Mouse (Mus musculus) neural tube, embryonic 12.5 days (tissue): ENCODE results near the gene Kcnh4. TPM values are rescaled to one million over a fixed set of nuclear protein-coding genes. Genes with fewer than 3 reads are reported as not detected.

Experiments
- ATAC-seq: fragments of 200-750 bp; cut with Nextera tagmentation; 2 replicates; pipeline ENCODE4 v1.8.0; 2017; ENCODE audit warnings: low read depth, mild to moderate bottlenecking, moderate TSS enrichment, moderate library complexity; ENCODE audit not compliant: low FRiP score
- H3K27ac ChIP-seq: fragments of 300-500 bp; sonication (generic); 2 replicates; pipeline ENCODE4 v1.5.1; 2016
- H3K27me3 ChIP-seq: fragments of 300-500 bp; sonication (generic); replicated peaks from 2 replicates; pipeline ENCODE4 v1.6.1; 2016; ENCODE audit warnings: mild to moderate bottlenecking
- H3K36me3 ChIP-seq: fragments of 300-500 bp; sonication (generic); 2 replicates; pipeline ENCODE4 v1.6.1; 2016; ENCODE audit warnings: mild to moderate bottlenecking
- H3K4me1 ChIP-seq: fragments of 300-500 bp; sonication (generic); 2 replicates; pipeline ENCODE4 v1.6.1; 2016
- H3K4me2 ChIP-seq: fragments of 300-500 bp; sonication (generic); replicated peaks from 2 replicates; pipeline ENCODE4 v1.6.1; 2016; ENCODE audit warnings: mild to moderate bottlenecking
- H3K4me3 ChIP-seq: fragments of 300-500 bp; sonication (generic); 2 replicates; pipeline ENCODE4 v1.5.1; 2016
- H3K9ac ChIP-seq: fragments of 300-500 bp; sonication (generic); 2 replicates; pipeline ENCODE4 v1.6.1; 2016; ENCODE audit warnings: mild to moderate bottlenecking
- H3K9me3 ChIP-seq: fragments of 300-500 bp; sonication (generic); 2 replicates; pipeline ENCODE4 v1.6.1; 2016; ENCODE audit warnings: mild to moderate bottlenecking
- WGBS: fragments of 180-500 bp; shearing (Covaris S2); methylation state at CpG from one replicate; pipeline ENCODE4 v1.1.7; 2016; 5-methylcytosine and 5-hydroxymethylcytosine counted together
- polyA plus RNA-seq: library from polyadenylated mRNA; unstranded; fragments of >200 nt; fragmentation: Nextera tagmentation; extraction: Ambion mirVana; gene quantifications from 2 replicates; pipeline ENCODE4 v1.2.1, GENCODE M21; 2016

Kcnh4 gene
- polyA plus RNA-seq, 1 experiment from 2014 or later = 4.4 TPM

- Histone ChIP-seq H3K9me3 (no peaks in the 10 kb centered on the region), H3K27me3 (no peaks in the 10 kb centered on the region), H3K4me2 (peak within 1 kb of the TSS; percentile 79), H3K4me1 (peaks cover 19% of the 10 kb centered on the region), H3K27ac (no peak within 1 kb of the TSS), H3K9ac (peak within 1 kb of the TSS; percentile 48), H3K36me3 (peaks cover 46% of the 10 kb centered on the region), H3K4me3 (peak within 1 kb of the TSS; percentile 7; the same call in 1 of the 2 replicates)
- whole genome bisulfite sequencing = 5% methylated on average over 38 of the region's 38 CpGs
- 0 out of 2 replicates have a peak, but pooled peaks have one; percentile 15 for ATAC-seq
Measured at GRCm38 (mm10) chr11:100713735-100714533, 45.8 kb downstream of the Kcnh4 start, which contains the start of gene Hspb9. Gene Hspb9 (plus strand): TSS chr11:100713850.

GRCm38 (mm10) chr11:100713174-100713573, 46.6 kb downstream of the Kcnh4 start:
- Histone ChIP-seq H3K27me3 (no peaks in the 10 kb centered on the region), H3K27ac (no peak overlapping the region), H3K9me3 (no peaks in the 10 kb centered on the region), H3K4me1 (peaks cover 19% of the 10 kb centered on the region), H3K9ac (0 out of 2 replicates have a peak overlapping the region, but pooled peaks have one; percentile 48), H3K4me2 (peak overlapping the region; percentile 51), H3K4me3 (no peak overlapping the region), H3K36me3 (peaks cover 46% of the 10 kb centered on the region)
- WGBS = 67% methylated on average over 4 of the region's 4 CpGs
- ATAC-seq = no peak

GRCm38 (mm10) chr11:100711783-100712615, 47.7 kb downstream of the Kcnh4 start, which contains the start of gene Kat2a:
Gene Kat2a (minus strand): TSS chr11:100712465.
- H3K36me3 ChIP-seq = peaks cover 47% of the 10 kb centered on the region
- whole genome bisulfite sequencing = 3% methylated on average over 48 of the region's 48 CpGs

GRCm38 (mm10) chr11:100710977-100711376, 48.8 kb downstream of the Kcnh4 start:
- no peak for ATAC-seq
- no peaks in the 10 kb centered on the region for H3K9me3 ChIP-seq
- peaks cover 47% of the 10 kb centered on the region for H3K36me3 ChIP-seq
- no peak overlapping the region for H3K9ac ChIP-seq
- no peak overlapping the region for H3K4me3 ChIP-seq
- H3K4me1 ChIP-seq = peaks cover 19% of the 10 kb centered on the region
- H3K4me2 ChIP-seq = 0 out of 2 replicates have a peak overlapping the region, but pooled peaks have one; percentile 79
- H3K27me3 ChIP-seq = no peaks in the 10 kb centered on the region
- 88% methylated on average over 4 of the region's 4 CpGs for WGBS
- H3K27ac ChIP-seq = no peak overlapping the region

More at GRCm38 (mm10) chr11:100711783-100712615, 47.7 kb downstream of the Kcnh4 start, which contains the start of gene Kat2a:
- Histone ChIP-seq H3K4me3 (peak within 1 kb of the TSS; percentile 98), H3K27me3 (no peaks in the 10 kb centered on the region), H3K4me2 (peak within 1 kb of the TSS; percentile 79), H3K9me3 (no peaks in the 10 kb centered on the region), H3K9ac (peak within 1 kb of the TSS; percentile 90), H3K27ac (peak within 1 kb of the TSS; percentile 53; the same call in 1 of the 2 replicates), H3K4me1 (peaks cover 19% of the 10 kb centered on the region)
- peak; percentile 89 for ATAC-seq

- H3K4me3 ChIP-seq = no peak overlapping the region
- peaks cover 19% of the 10 kb centered on the region for H3K4me1 ChIP-seq
- WGBS = 92% methylated on average over 15 of the region's 15 CpGs
- H3K9ac ChIP-seq = no peak overlapping the region
- H3K27ac ChIP-seq = no peak overlapping the region
- ATAC-seq = no peak
- H3K9me3 ChIP-seq = no peaks in the 10 kb centered on the region
- no peaks in the 10 kb centered on the region for H3K27me3 ChIP-seq
- peaks cover 47% of the 10 kb centered on the region for H3K36me3 ChIP-seq
- no peak overlapping the region for H3K4me2 ChIP-seq
Measured at GRCm38 (mm10) chr11:100710528-100710927, 49.2 kb downstream of the Kcnh4 start.

- H3K36me3 ChIP-seq = peaks cover 53% of the 10 kb centered on the region
- no peak overlapping the region for H3K4me2 ChIP-seq
- no peak overlapping the region for H3K27ac ChIP-seq
- peaks cover 16% of the 10 kb centered on the region for H3K4me1 ChIP-seq
- WGBS = 94% methylated on average over 9 of the region's 9 CpGs
- no peak overlapping the region for H3K4me3 ChIP-seq
- no peaks in the 10 kb centered on the region for H3K9me3 ChIP-seq
- H3K9ac ChIP-seq = no peak overlapping the region
- no peaks in the 10 kb centered on the region for H3K27me3 ChIP-seq
- no peak for ATAC-seq
Measured at GRCm38 (mm10) chr11:100709201-100709810, 50.4 kb downstream of the Kcnh4 start.

GRCm38 (mm10) chr11:100705095-100705747, 54.5 kb downstream of the Kcnh4 start:
- no peak overlapping the region for H3K27ac ChIP-seq
- no peaks in the 10 kb centered on the region for H3K9me3 ChIP-seq
- WGBS = 93% methylated on average over 23 of the region's 23 CpGs
- H3K4me3 ChIP-seq = no peak overlapping the region
- H3K36me3 ChIP-seq = peaks cover 54% of the 10 kb centered on the region
- H3K9ac ChIP-seq = 0 out of 2 replicates have a peak overlapping the region, but pooled peaks have one; percentile 13
- no peak for ATAC-seq
- H3K27me3 ChIP-seq = no peaks in the 10 kb centered on the region
- 0 out of 2 replicates have a peak, but pooled peaks cover 4% of the 10 kb centered on the region for H3K4me1 ChIP-seq
- H3K4me2 ChIP-seq = no peak overlapping the region

GRCm38 (mm10) chr11:100703851-100704531, 55.8 kb downstream of the Kcnh4 start, which contains the start of gene Dhx58:
Gene Dhx58 (minus strand): TSS chr11:100704271.
- Histone ChIP-seq H3K4me2 (no peak within 1 kb of the TSS), H3K36me3 (peaks cover 47% of the 10 kb centered on the region), H3K27ac (no peak within 1 kb of the TSS), H3K4me1 (0 out of 2 replicates have a peak, but pooled peaks cover 4% of the 10 kb centered on the region), H3K9ac (0 out of 2 replicates have a peak within 1 kb of the TSS, but pooled peaks have one; percentile 13), H3K27me3 (no peaks in the 10 kb centered on the region), H3K9me3 (no peaks in the 10 kb centered on the region), H3K4me3 (no peak within 1 kb of the TSS)
- 68% methylated on average over 7 of the region's 7 CpGs for WGBS
- no peak for ATAC-seq

GRCm38 (mm10) chr11:100703366-100703765, 56.4 kb downstream of the Kcnh4 start:
- Histone ChIP-seq H3K27me3 (no peaks in the 10 kb centered on the region), H3K4me1 (0 out of 2 replicates have a peak, but pooled peaks cover 4% of the 10 kb centered on the region), H3K9ac (no peak overlapping the region), H3K9me3 (no peaks in the 10 kb centered on the region), H3K4me2 (no peak overlapping the region), H3K36me3 (peaks cover 41% of the 10 kb centered on the region), H3K27ac (no peak overlapping the region), H3K4me3 (no peak overlapping the region)
- WGBS = 71% methylated on average over 11 of the region's 11 CpGs
- no peak for ATAC-seq

GRCm38 (mm10) chr11:100702906-100703305, 56.8 kb downstream of the Kcnh4 start:
- H3K4me2 ChIP-seq = peak overlapping the region; percentile 44
- H3K4me3 ChIP-seq = no peak overlapping the region
- no peak overlapping the region for H3K27ac ChIP-seq
- H3K36me3 ChIP-seq = peaks cover 36% of the 10 kb centered on the region
- no peaks in the 10 kb centered on the region for H3K9me3 ChIP-seq
- H3K4me1 ChIP-seq = 0 out of 2 replicates have a peak, but pooled peaks cover 4% of the 10 kb centered on the region
- H3K27me3 ChIP-seq = no peaks in the 10 kb centered on the region
- 0 out of 2 replicates have a peak, but pooled peaks have one; percentile 17 for ATAC-seq
- WGBS = 48% methylated on average over 7 of the region's 7 CpGs
- no peak overlapping the region for H3K9ac ChIP-seq
